Mouse (Mus musculus) heart, embryonic 14.5 days (tissue): ENCODE data around the gene Lingo3. TPM values are rescaled to one million over a fixed set of nuclear protein-coding genes. Genes with fewer than 3 reads are reported as not detected.

Experiments used
- ATAC-seq: fragments of 200-750 bp; cut with Nextera tagmentation; 2 replicates; pipeline ENCODE4 v1.8.0; 2017; ENCODE audit warnings: low read depth, moderate TSS enrichment; ENCODE audit not compliant: insufficient number of reproducible peaks, insufficient read depth, low FRiP score
- H3K27ac ChIP-seq, 2 experiments: fragments of 200-500 bp in 1 of 2; fragments of 300-500 bp in 1 of 2; sonication (generic) in 1 of 2; replicated peaks in 1 of 2; 2 replicates each; pipeline ENCODE4 v1.5.1; 2012 to 2014; ENCODE audit warnings: low read depth in 2 of 2, low read length in 2 of 2, control low read depth in 1 of 2, mild to moderate bottlenecking in 1 of 2, mixed read lengths in 1 of 2; ENCODE audit not compliant: control insufficient read depth in 1 of 2, insufficient read depth in 1 of 2
- H3K27me3 ChIP-seq: fragments of 300-500 bp; sonication (generic); 2 replicates; pipeline ENCODE4 v1.6.1; 2014; ENCODE audit warnings: mild to moderate bottlenecking, low read length, control low read depth; ENCODE audit not compliant: control insufficient read depth, insufficient read depth
- H3K36me3 ChIP-seq: fragments of 300-500 bp; sonication (generic); 2 replicates; pipeline ENCODE4 v1.6.1; 2014; ENCODE audit warnings: mild to moderate bottlenecking, control low read depth, low read length, mixed read lengths; ENCODE audit not compliant: control insufficient read depth, insufficient read depth
- H3K4me1 ChIP-seq, 2 experiments: fragments of 200-500 bp in 1 of 2; fragments of 300-500 bp in 1 of 2; sonication (generic) in 1 of 2; 2 replicates each; pipeline ENCODE4 v1.6.1; 2012 to 2014; ENCODE audit warnings: low read length in 2 of 2, control low read depth in 1 of 2, mixed read lengths in 1 of 2; ENCODE audit not compliant: control insufficient read depth in 2 of 2, insufficient read depth in 2 of 2
- H3K4me2 ChIP-seq: fragments of 300-500 bp; sonication (generic); 2 replicates; pipeline ENCODE4 v1.6.1; 2014; ENCODE audit warnings: mild to moderate bottlenecking, low read length
- H3K4me3 ChIP-seq, 2 experiments: fragments of 200-500 bp in 1 of 2; fragments of 300-500 bp in 1 of 2; sonication (generic) in 1 of 2; 2 replicates each; pipeline ENCODE4 v1.5.1; 2012 to 2014; ENCODE audit warnings: low read length in 2 of 2, mild to moderate bottlenecking in 2 of 2, control low read depth in 1 of 2, low read depth in 1 of 2, moderate library complexity in 1 of 2; ENCODE audit not compliant: control insufficient read depth in 1 of 2, insufficient read depth in 1 of 2
- H3K9ac ChIP-seq: fragments of 300-500 bp; sonication (generic); 2 replicates; pipeline ENCODE4 v1.6.1; 2014; ENCODE audit warnings: mild to moderate bottlenecking, low read length
- H3K9me3 ChIP-seq: fragments of 300-500 bp; sonication (generic); 2 replicates; pipeline ENCODE4 v1.6.1; 2016; ENCODE audit warnings: low read length, control low read depth; ENCODE audit not compliant: control insufficient read depth
- WGBS: fragments of 180-500 bp; shearing (Covaris S2); extraction: QIAGEN DNeasy Blood & Tissue Kit; methylation state at CpG from one replicate; pipeline ENCODE4 v1.1.7; 2014; 5-methylcytosine and 5-hydroxymethylcytosine counted together
- polyA plus RNA-seq: library from polyadenylated mRNA; unstranded; fragments of >200 nt; fragmentation: Nextera tagmentation; extraction: Ambion mirVana; gene quantifications from 2 replicates; pipeline ENCODE4 v1.2.1, GENCODE M21; 2014

The Lingo3 gene
- polyA plus RNA-seq, 1 experiment from 2014 or later = 0.46 TPM

DNA sequence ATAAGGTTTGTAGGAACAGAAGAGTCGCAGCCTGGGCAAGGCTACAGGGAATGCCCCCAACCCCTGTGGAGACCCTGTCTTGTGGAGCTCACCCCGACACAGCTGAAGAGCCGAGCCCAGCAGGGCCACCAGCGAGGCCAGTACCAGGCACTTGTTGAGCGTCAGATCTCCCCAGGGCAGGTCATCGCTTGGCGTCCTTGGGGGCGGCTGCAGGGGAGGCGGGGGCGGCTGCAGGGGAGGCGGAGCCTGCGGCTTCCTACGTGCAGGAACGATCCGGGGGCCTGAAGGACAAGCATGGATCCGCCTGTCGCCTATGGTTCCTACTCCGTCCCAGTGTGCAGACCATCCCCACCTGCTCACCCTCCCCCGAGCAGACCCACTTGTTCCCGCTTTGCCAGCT, 33.8 kb downstream of the Lingo3 start:
- H3K9me3 ChIP-seq = no peaks in the 10 kb centered on the region
- peak overlapping the region in 1 of 2 experiments; percentile 45; a peak in 2 of 4 replicates for H3K27ac ChIP-seq
- H3K4me3 ChIP-seq = peak overlapping the region; percentile 14 to 25; a peak in 3 of 4 replicates
- no peaks in the 10 kb centered on the region for H3K27me3 ChIP-seq
- 5% methylated on average over 12 of the region's 20 CpGs for WGBS
- H3K36me3 ChIP-seq = peaks cover 4% of the 10 kb centered on the region
- peaks cover 40 to 48% of the 10 kb centered on the region in 2 experiments for H3K4me1 ChIP-seq
- no peak for ATAC-seq
- H3K4me2 ChIP-seq = peak overlapping the region; percentile 57
- peak overlapping the region; percentile 42 for H3K9ac ChIP-seq

- Histone ChIP-seq H3K4me3 (peak overlapping the region; percentile 10 to 21), H3K27ac (peak overlapping the region in 1 of 2 experiments; percentile 7; a peak in 1 of 4 replicates), H3K4me2 (peak overlapping the region; percentile 77), H3K9ac (peak overlapping the region; percentile 78), H3K36me3 (peaks cover 13% of the 10 kb centered on the region), H3K9me3 (no peaks in the 10 kb centered on the region), H3K4me1 (peaks cover 43 to 56% of the 10 kb centered on the region in 2 experiments), H3K27me3 (no peaks in the 10 kb centered on the region)
- ATAC-seq = no peak
- 8% methylated on average over 18 of the region's 18 CpGs for WGBS
These were observed 34.7 kb downstream of the Lingo3 start for GRCm38 (mm10) chr10:80808985-80809632.

- Histone ChIP-seq H3K4me3 (peak overlapping the region; percentile 10 to 21), H3K9me3 (no peaks in the 10 kb centered on the region), H3K4me2 (peak overlapping the region; percentile 77), H3K27ac (peak overlapping the region in 1 of 2 experiments; percentile 57; a peak in 1 of 4 replicates), H3K9ac (peak overlapping the region; percentile 78), H3K27me3 (no peaks in the 10 kb centered on the region), H3K36me3 (peaks cover 21% of the 10 kb centered on the region), H3K4me1 (peaks cover 43 to 56% of the 10 kb centered on the region in 2 experiments)
- 19% methylated on average over 40 of the region's 40 CpGs for WGBS
- ATAC-seq = no peak
These were observed 35.5 kb downstream of the Lingo3 start for GRCm38 (mm10) chr10:80808099-80808984.

- H3K4me3 ChIP-seq = peak overlapping the region; percentile 48 to 51
- no peaks in the 10 kb centered on the region for H3K27me3 ChIP-seq
- no peaks in the 10 kb centered on the region for H3K9me3 ChIP-seq
- peak overlapping the region; percentile 78 for H3K9ac ChIP-seq
- H3K27ac ChIP-seq = peak overlapping the region; percentile 57 to 68
- under 1% methylated on average over 58 of the region's 58 CpGs for WGBS
- H3K4me2 ChIP-seq = peak overlapping the region; percentile 77
- peaks cover 33% of the 10 kb centered on the region for H3K36me3 ChIP-seq
- ATAC-seq = peak; percentile 49
- peaks cover 36 to 53% of the 10 kb centered on the region in 2 experiments for H3K4me1 ChIP-seq
These were observed 36.7 kb downstream of the Lingo3 start for GRCm38 (mm10) chr10:80807057-80807627.

- Histone ChIP-seq H3K27ac (peak overlapping the region; percentile 57 to 68; a peak in 3 of 4 replicates), H3K27me3 (no peaks in the 10 kb centered on the region), H3K9me3 (no peaks in the 10 kb centered on the region), H3K9ac (peak overlapping the region; percentile 78), H3K4me2 (peak overlapping the region; percentile 77), H3K4me1 (peaks cover 35 to 53% of the 10 kb centered on the region in 2 experiments), H3K4me3 (peak overlapping the region; percentile 48 to 51), H3K36me3 (peaks cover 39% of the 10 kb centered on the region)
- ATAC-seq = no peak
- WGBS = 41% methylated on average over 34 of the region's 34 CpGs
These were observed 37.3 kb downstream of the Lingo3 start for GRCm38 (mm10) chr10:80806341-80807056.

- H3K4me1 ChIP-seq = peaks cover 35 to 53% of the 10 kb centered on the region in 2 experiments
- ATAC-seq = peak; percentile 28; the same call in 1 of the 2 replicates
These were observed 37.9 kb downstream of the Lingo3 start for GRCm38 (mm10) chr10:80805925-80806324.

GRCm38 (mm10) chr10:80805322-80805721, 38.5 kb downstream of the Lingo3 start:
- H3K4me3 ChIP-seq = no peak overlapping the region
- H3K27me3 ChIP-seq = no peaks in the 10 kb centered on the region
- H3K9ac ChIP-seq = peak overlapping the region; percentile 42; the same call in 1 of the 2 replicates
- peaks cover 51% of the 10 kb centered on the region for H3K36me3 ChIP-seq
- no peaks in the 10 kb centered on the region for H3K9me3 ChIP-seq
- 79% methylated on average over 5 of the region's 5 CpGs for WGBS
- no peak for ATAC-seq
- H3K4me1 ChIP-seq = peaks cover 33 to 51% of the 10 kb centered on the region in 2 experiments
- no peak overlapping the region for H3K4me2 ChIP-seq
- 0 out of 4 replicates have a peak overlapping the region, but pooled peaks of 1 of the 2 experiments have one; percentile 17 for H3K27ac ChIP-seq

More at GRCm38 (mm10) chr10:80805925-80806324, 37.9 kb downstream of the Lingo3 start:
- Histone ChIP-seq H3K4me2 (no peak overlapping the region), H3K27ac (no peak overlapping the region), H3K9me3 (no peaks in the 10 kb centered on the region), H3K27me3 (no peaks in the 10 kb centered on the region), H3K9ac (no peak overlapping the region), H3K36me3 (peaks cover 45% of the 10 kb centered on the region), H3K4me3 (no peak overlapping the region)
- 18% methylated on average over 3 of the region's 3 CpGs for WGBS
